Mouse (Mus musculus) forelimb bud, embryonic 11.5 days (tissue): ENCODE data around the gene Greb1.

Experiments
- DNase-seq: peaks from one replicate; pipeline ENCODE4 v3.0.0-alpha.2; 2012; ENCODE audit warnings: low read depth, low spot score

The Greb1 gene

DNA sequence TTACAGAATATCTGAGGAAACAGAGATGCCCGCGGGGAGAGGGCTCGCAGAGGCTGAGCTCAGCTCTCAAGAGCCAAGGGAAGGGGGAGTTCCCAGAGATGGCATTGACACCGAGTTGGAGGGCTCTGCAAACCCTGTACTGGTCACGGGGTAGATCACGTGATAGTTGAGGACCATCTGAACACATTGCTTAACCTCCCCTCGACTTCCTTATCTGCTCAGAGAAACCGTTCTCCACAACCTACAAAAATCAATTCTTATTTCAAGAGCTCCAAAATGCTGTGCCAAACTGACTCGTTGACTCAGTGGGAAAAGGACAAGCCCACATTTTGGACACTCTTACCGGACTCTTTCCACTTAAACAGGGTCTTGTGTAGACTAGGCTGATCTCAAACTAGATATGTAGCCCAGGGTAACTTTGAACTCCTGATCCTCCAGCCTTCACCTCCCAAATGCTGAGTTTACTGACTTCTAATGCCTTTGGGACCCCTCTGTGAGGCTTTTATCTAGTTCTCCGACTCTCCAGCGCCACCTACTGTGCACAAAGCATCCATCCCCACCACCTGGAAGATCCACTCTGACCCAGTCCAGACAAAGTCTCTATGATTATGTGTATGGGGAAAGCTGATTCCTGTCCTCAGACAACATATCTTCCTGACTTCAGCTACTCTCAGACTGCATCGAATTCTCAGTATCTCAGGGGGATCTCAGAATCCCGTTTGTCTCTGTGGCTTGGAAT, 166.4 kb downstream of the Greb1 start:
- peak; percentile 59 for DNase-seq

DNA sequence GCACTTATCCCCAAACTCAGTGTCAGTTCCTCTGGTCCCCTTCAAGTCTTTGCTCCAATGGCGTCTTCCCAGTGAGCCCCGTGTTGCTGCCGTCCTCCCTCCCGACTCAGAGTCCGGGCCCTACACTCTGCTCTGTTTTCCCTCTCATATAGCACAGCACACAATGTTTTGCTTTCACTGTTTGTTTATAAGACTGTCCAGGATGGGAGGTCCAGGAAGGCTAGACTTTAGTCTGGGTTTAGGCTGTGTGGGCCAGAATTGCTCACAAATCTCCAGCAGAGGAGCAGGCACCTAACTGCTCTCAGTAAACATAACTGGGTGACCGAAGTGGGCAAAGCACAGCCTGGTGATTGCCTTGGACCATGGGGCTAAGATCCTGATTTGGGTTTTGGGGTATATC, 167.5 kb downstream of the Greb1 start:
- no peak for DNase-seq

DNA sequence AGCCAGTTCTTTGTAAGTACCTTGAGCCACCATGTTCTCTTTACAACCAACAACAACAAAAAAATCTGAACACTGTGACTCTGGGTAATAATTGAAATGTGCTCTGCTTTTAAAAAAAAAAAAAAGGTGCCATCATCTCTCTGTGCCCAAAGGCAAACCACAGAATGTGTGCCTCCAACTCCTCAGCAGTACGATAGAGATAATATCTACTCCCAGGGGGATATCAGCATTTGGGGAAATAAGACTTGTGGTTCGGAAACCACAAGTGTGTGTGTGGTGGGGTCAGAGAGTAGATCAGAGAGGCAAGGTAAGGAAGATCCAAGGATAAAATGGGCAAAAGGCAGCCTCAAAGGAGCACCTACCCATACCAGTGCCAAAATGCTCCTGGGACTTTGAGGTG, 169.3 kb downstream of the Greb1 start:
- no peak for DNase-seq

DNA sequence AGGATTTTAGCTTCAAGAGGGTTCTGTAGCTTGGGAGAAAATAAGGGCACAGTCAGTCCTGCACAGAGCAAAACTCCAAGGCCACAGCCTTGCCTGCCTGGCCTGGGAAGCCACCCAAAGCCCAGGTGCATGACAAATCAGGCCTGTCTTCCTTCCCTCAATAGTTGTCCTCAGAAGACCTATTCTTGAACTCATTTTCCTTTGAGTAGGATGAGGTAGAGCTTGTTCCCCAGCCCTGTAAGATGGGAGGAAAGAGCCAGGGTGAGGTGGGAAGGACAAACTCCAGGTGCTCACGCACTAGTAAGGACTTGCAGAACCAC, 169.9 kb downstream of the Greb1 start:
- no peak for DNase-seq

DNA sequence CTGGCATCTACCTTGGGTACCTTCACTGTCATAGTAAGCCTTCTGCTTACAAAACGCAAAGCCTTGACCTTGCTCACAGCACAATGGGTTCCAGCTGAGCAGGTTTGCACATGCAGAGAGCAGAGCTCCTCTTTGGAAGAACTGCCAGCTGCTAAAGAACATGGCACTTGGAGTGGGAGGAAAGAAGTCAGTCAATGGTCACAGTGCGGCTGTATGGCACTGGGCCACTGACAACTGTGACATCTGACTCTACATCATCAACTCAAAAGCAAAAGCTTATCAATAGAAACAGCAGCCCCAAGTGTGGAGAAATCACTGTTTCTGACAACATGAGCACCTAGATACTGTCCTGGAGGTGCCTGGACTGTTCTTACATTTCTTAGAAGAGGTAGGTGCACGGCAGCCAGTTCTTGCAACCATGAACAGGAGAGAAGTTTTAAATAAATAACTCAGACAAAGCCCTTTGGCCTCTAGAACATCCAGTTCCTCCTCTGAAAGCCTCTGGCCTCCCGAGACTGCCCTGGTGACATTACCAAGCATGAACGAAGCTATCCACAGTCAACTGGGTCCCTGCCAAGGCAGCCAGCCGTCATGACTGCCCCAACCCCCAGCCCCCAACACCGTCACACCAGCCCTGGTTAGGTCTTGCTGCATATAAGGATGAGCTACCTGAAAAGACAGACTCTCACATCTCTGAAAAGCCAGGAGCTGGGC, 170.4 kb downstream of the Greb1 start:
- DNase-seq = no peak
